Mouse (Mus musculus) forebrain, postnatal 0 days (tissue): ENCODE results near the gene Gtdc1. TPM values are rescaled to one million over a fixed set of nuclear protein-coding genes. Genes with fewer than 3 reads are reported as not detected.

Source experiments
- ATAC-seq: fragments of 200-750 bp; cut with Nextera tagmentation; 2 replicates; pipeline ENCODE4 v1.8.0; 2017; ENCODE audit warnings: mild to moderate bottlenecking, moderate library complexity
- DNase-seq: peaks from one replicate; pipeline ENCODE4 v3.0.0-alpha.2; 2015
- H3K27ac ChIP-seq: fragments of 300-500 bp; sonication (generic); 2 replicates; pipeline ENCODE4 v1.5.1; 2014; ENCODE audit warnings: low read depth, mild to moderate bottlenecking, antibody characterized with exemption, low read length, moderate library complexity, mixed read lengths
- H3K27me3 ChIP-seq: fragments of 300-500 bp; sonication (generic); 2 replicates; pipeline ENCODE4 v1.6.1; 2014; ENCODE audit warnings: mild to moderate bottlenecking, low read length, mixed read lengths; ENCODE audit not compliant: insufficient read depth
- H3K36me3 ChIP-seq: fragments of 300-500 bp; sonication (generic); 2 replicates; pipeline ENCODE4 v1.6.1; 2014; ENCODE audit warnings: mild to moderate bottlenecking, moderate library complexity; ENCODE audit not compliant: insufficient read depth
- H3K4me1 ChIP-seq: fragments of 300-500 bp; sonication (generic); 2 replicates; pipeline ENCODE4 v1.6.1; 2014; ENCODE audit warnings: antibody characterized with exemption; ENCODE audit not compliant: insufficient read depth
- H3K4me2 ChIP-seq: fragments of 300-500 bp; sonication (generic); 2 replicates; pipeline ENCODE4 v1.6.1; 2014; ENCODE audit warnings: low read depth, mild to moderate bottlenecking, moderate library complexity
- H3K4me3 ChIP-seq: fragments of 300-500 bp; sonication (generic); 2 replicates; pipeline ENCODE4 v1.5.1; 2014; ENCODE audit warnings: low read depth, low read length, mixed read lengths
- H3K9ac ChIP-seq: fragments of 300-500 bp; sonication (generic); 2 replicates; pipeline ENCODE4 v1.6.1; 2014; ENCODE audit warnings: mild to moderate bottlenecking
- H3K9me3 ChIP-seq: fragments of 300-500 bp; sonication (generic); 2 replicates; pipeline ENCODE4 v1.6.1; 2016; ENCODE audit warnings: low read length
- CTCF ChIP-seq: sonication (generic); IDR thresholded peaks from 2 replicates; pipeline ENCODE4 v1.5.1; 2016; ENCODE audit warnings: antibody characterized with exemption, control low read depth, low read depth
- WGBS: fragments of 180-500 bp; shearing (Covaris S2); extraction: QIAGEN DNeasy Blood & Tissue Kit; methylation state at CpG from one replicate; pipeline ENCODE4 v1.1.7; 2014; 5-methylcytosine and 5-hydroxymethylcytosine counted together
- polyA plus RNA-seq: library from polyadenylated mRNA; unstranded; fragments of >200 nt; fragmentation: Nextera tagmentation; extraction: Ambion mirVana; gene quantifications from 2 replicates; pipeline ENCODE4 v1.2.1, GENCODE M21; 2015
- total RNA-seq: library from RNA; depleted of rRNA; stranded (reverse); fragments of >200 nt; gene quantifications from 2 replicates; pipeline ENCODE4 v1.2.3, GENCODE M21; 2014

Gene Gtdc1
- total and polyA plus RNA-seq, 2 experiments from 2014 or later: 30.7 to 77.0 TPM

- Histone ChIP-seq H3K27ac (peak overlapping the region; percentile 87), H3K4me1 (0 out of 2 replicates have a peak, but pooled peaks cover 5% of the 10 kb centered on the region), H3K36me3 (no peaks in the 10 kb centered on the region), H3K9me3 (no peaks in the 10 kb centered on the region), H3K4me3 (peak overlapping the region; percentile 87), H3K9ac (peak overlapping the region; percentile 76), H3K4me2 (peak overlapping the region; percentile 93), H3K27me3 (no peaks in the 10 kb centered on the region)
- DNase-seq (no peak), ATAC-seq (peak; percentile 4; the same call in 1 of the 2 replicates)
- TF ChIP-seq CTCF: no peak
- WGBS: 1% methylated on average over 17 of the region's 17 CpGs
Observed at GRCm38 (mm10) chr2:44926167-44926682, 1.2 kb downstream of the Gtdc1 start.

- 0 out of 2 replicates have a peak, but pooled peaks cover 5% of the 10 kb centered on the region for H3K4me1 ChIP-seq
- no peak overlapping the region for H3K4me2 ChIP-seq
- H3K9me3 ChIP-seq: no peaks in the 10 kb centered on the region
- no peak overlapping the region for H3K27ac ChIP-seq
- H3K4me3 ChIP-seq: no peak overlapping the region
- no peak for TF ChIP-seq CTCF
- H3K9ac ChIP-seq: no peak overlapping the region
- no peak for ATAC-seq
- DNase-seq: no peak
- H3K27me3 ChIP-seq: no peaks in the 10 kb centered on the region
- H3K36me3 ChIP-seq: no peaks in the 10 kb centered on the region
Observed at GRCm38 (mm10) chr2:44924618-44925017, 2.8 kb downstream of the Gtdc1 start.

- Histone ChIP-seq H3K9ac (no peak overlapping the region), H3K4me3 (no peak overlapping the region), H3K9me3 (no peaks in the 10 kb centered on the region), H3K4me2 (no peak overlapping the region), H3K4me1 (0 out of 2 replicates have a peak, but pooled peaks cover 5% of the 10 kb centered on the region), H3K27me3 (no peaks in the 10 kb centered on the region), H3K27ac (no peak overlapping the region), H3K36me3 (no peaks in the 10 kb centered on the region)
- no peak for DNase-seq
- WGBS: 82% methylated on average over 8 of the region's 8 CpGs
- ATAC-seq: no peak
- TF ChIP-seq CTCF: no peak
Observed at GRCm38 (mm10) chr2:44923056-44923883, 4.2 kb downstream of the Gtdc1 start.

GRCm38 (mm10) chr2:44922500-44922899 is 5.0 kb downstream of the Gtdc1 start:
- no peak overlapping the region for H3K4me3 ChIP-seq
- no peak overlapping the region for H3K27ac ChIP-seq
- no peak overlapping the region for H3K9ac ChIP-seq
- ATAC-seq: no peak
- no peaks in the 10 kb centered on the region for H3K9me3 ChIP-seq
- H3K4me2 ChIP-seq: no peak overlapping the region
- 0 out of 2 replicates have a peak, but pooled peaks cover 5% of the 10 kb centered on the region for H3K4me1 ChIP-seq
- no peak for TF ChIP-seq CTCF
- DNase-seq: no peak
- WGBS: 92% methylated on average over 2 of the region's 2 CpGs
- no peaks in the 10 kb centered on the region for H3K27me3 ChIP-seq
- H3K36me3 ChIP-seq: no peaks in the 10 kb centered on the region

GRCm38 (mm10) chr2:44920471-44920870 is 7.0 kb downstream of the Gtdc1 start:
- Histone ChIP-seq H3K9ac (no peak overlapping the region), H3K27ac (no peak overlapping the region), H3K4me2 (no peak overlapping the region), H3K27me3 (no peaks in the 10 kb centered on the region), H3K9me3 (no peaks in the 10 kb centered on the region), H3K4me1 (0 out of 2 replicates have a peak, but pooled peaks cover under 1% of the 10 kb centered on the region), H3K4me3 (no peak overlapping the region), H3K36me3 (no peaks in the 10 kb centered on the region)
- ATAC-seq (no peak), DNase-seq (no peak)
- TF ChIP-seq CTCF: no peak
- WGBS: 90% methylated on average over 3 of the region's 3 CpGs

GRCm38 (mm10) chr2:44919326-44919725 is 8.1 kb downstream of the Gtdc1 start:
- TF ChIP-seq CTCF: no peak

GRCm38 (mm10) chr2:44918737-44919136 is 8.7 kb downstream of the Gtdc1 start:
- no peak for TF ChIP-seq CTCF
- Histone ChIP-seq H3K36me3 (no peaks in the 10 kb centered on the region), H3K4me3 (no peak overlapping the region), H3K4me2 (no peak overlapping the region), H3K27ac (no peak overlapping the region), H3K9me3 (no peaks in the 10 kb centered on the region), H3K27me3 (no peaks in the 10 kb centered on the region), H3K4me1 (no peaks in the 10 kb centered on the region), H3K9ac (no peak overlapping the region)
- DNase-seq: no peak
- no peak for ATAC-seq
- 95% methylated on average over 2 of the region's 2 CpGs for WGBS

More at GRCm38 (mm10) chr2:44919326-44919725, 8.1 kb downstream of the Gtdc1 start:
- DNase-seq (no peak), ATAC-seq (no peak)
- no peaks in the 10 kb centered on the region for H3K4me1 ChIP-seq
- no peaks in the 10 kb centered on the region for H3K36me3 ChIP-seq
- H3K27me3 ChIP-seq: no peaks in the 10 kb centered on the region
- H3K9ac ChIP-seq: no peak overlapping the region
- H3K27ac ChIP-seq: no peak overlapping the region
- H3K4me2 ChIP-seq: no peak overlapping the region
- no peak overlapping the region for H3K4me3 ChIP-seq
- WGBS: 76% methylated on average over 1 of the region's 1 CpGs
- H3K9me3 ChIP-seq: no peaks in the 10 kb centered on the region
